Mouse (Mus musculus) liver, embryonic 16.5 days (tissue): ENCODE results near the gene Atf5. TPM values are rescaled to one million over a fixed set of nuclear protein-coding genes. Genes with fewer than 3 reads are reported as not detected.

Experiments
- ATAC-seq: fragments of 200-750 bp; cut with Nextera tagmentation; 2 replicates; pipeline ENCODE4 v1.8.0; 2017; ENCODE audit warnings: low read depth, mild to moderate bottlenecking, moderate number of reproducible peaks, moderate library complexity
- H3K27ac ChIP-seq: fragments of 300-500 bp; sonication (generic); 2 replicates; pipeline ENCODE4 v1.5.1; 2014; ENCODE audit warnings: mild to moderate bottlenecking, low read length
- H3K27me3 ChIP-seq: fragments of 300-500 bp; sonication (generic); 2 replicates; pipeline ENCODE4 v1.6.1; 2014; ENCODE audit warnings: low read depth, low read length, mixed read lengths; ENCODE audit not compliant: control insufficient read depth, insufficient read depth
- H3K36me3 ChIP-seq: fragments of 300-500 bp; sonication (generic); 2 replicates; pipeline ENCODE4 v1.6.1; 2014; ENCODE audit warnings: mild to moderate bottlenecking; ENCODE audit not compliant: control insufficient read depth, insufficient read depth
- H3K4me1 ChIP-seq: fragments of 300-500 bp; sonication (generic); 2 replicates; pipeline ENCODE4 v1.6.1; 2014; ENCODE audit warnings: low read depth, low read length, mixed read lengths; ENCODE audit not compliant: control insufficient read depth
- H3K4me2 ChIP-seq: fragments of 300-500 bp; sonication (generic); 2 replicates; pipeline ENCODE4 v1.6.1; 2014; ENCODE audit warnings: low read depth, low read length, mixed read lengths
- H3K4me3 ChIP-seq: fragments of 300-500 bp; sonication (generic); 2 replicates; pipeline ENCODE4 v1.5.1; 2014; ENCODE audit warnings: low read depth, mild to moderate bottlenecking, low read length
- H3K9ac ChIP-seq: fragments of 300-500 bp; sonication (generic); 2 replicates; pipeline ENCODE4 v1.6.1; 2014; ENCODE audit warnings: low read depth, low read length
- H3K9me3 ChIP-seq: fragments of 300-500 bp; sonication (generic); replicated peaks from 2 replicates; pipeline ENCODE4 v1.6.1; 2016; ENCODE audit warnings: low read length; ENCODE audit not compliant: control insufficient read depth
- WGBS: fragments of 180-500 bp; shearing (Covaris S2); extraction: QIAGEN DNeasy Blood & Tissue Kit; methylation state at CpG from one replicate; pipeline ENCODE4 v1.1.7; 2014; ENCODE audit not compliant: insufficient replicate concordance; 5-methylcytosine and 5-hydroxymethylcytosine counted together
- polyA plus RNA-seq: library from polyadenylated mRNA; unstranded; fragments of >200 nt; fragmentation: Nextera tagmentation; extraction: Ambion mirVana; gene quantifications from 2 replicates; pipeline ENCODE4 v1.2.1, GENCODE M21; 2015

Gene Atf5
- polyA plus RNA-seq, 1 experiment from 2014 or later = 9.7 TPM

DNA sequence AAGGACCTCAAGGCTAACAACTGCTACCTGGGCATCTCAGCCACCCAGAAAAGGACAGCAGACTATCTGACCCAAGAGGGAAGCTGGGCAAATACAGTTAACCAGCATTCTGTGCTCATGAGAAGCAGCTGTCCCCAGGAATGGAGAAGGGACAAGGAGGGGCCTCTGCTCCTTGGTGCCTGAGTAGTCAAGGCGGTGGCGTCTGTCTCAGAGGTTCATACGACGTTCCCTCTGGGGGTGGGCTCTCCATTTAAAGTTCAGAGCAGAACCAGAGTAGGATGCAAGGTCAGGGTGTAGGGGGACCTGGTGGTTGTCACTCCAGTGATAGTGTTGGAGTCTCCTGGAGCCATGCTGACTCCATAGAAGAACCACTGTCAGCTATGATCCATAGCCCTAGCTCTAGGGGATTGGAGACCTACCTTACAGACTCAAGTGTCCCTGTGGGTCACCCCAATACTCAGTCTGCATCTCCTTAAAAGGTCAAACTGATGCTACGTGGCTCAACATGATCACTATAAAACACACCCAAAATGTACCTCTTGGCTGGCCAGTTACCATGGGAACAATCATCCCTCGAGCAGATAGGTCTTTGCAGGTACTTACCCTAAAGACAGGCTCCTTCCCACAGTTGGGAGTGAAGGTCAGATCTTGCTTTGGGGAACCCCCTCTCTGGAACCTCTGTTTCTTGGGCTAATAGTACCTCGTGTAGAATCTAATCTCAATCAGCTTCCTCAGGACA is 5.5 kb downstream of the Atf5 start:
- peaks cover 10% of the 10 kb centered on the region for H3K4me1 ChIP-seq
- H3K27ac ChIP-seq = no peak overlapping the region
- no peak overlapping the region for H3K4me2 ChIP-seq
- H3K36me3 ChIP-seq = peaks cover 7% of the 10 kb centered on the region; the same call in 1 of the 2 replicates
- ATAC-seq = no peak
- no peak overlapping the region for H3K9ac ChIP-seq
- no peaks in the 10 kb centered on the region for H3K27me3 ChIP-seq
- 74% methylated on average over 7 of the region's 7 CpGs for WGBS
- H3K4me3 ChIP-seq = no peak overlapping the region
- no peaks in the 10 kb centered on the region for H3K9me3 ChIP-seq

GRCm38 (mm10) chr7:44810365-44810764 is 6.1 kb downstream of the Atf5 start:
- H3K9ac ChIP-seq = no peak overlapping the region
- H3K4me3 ChIP-seq = no peak overlapping the region
- 57% methylated on average over 4 of the region's 4 CpGs for WGBS
- H3K36me3 ChIP-seq = peaks cover 7% of the 10 kb centered on the region; the same call in 1 of the 2 replicates
- no peaks in the 10 kb centered on the region for H3K9me3 ChIP-seq
- H3K27ac ChIP-seq = no peak overlapping the region
- no peak overlapping the region for H3K4me2 ChIP-seq
- H3K4me1 ChIP-seq = peaks cover 10% of the 10 kb centered on the region
- no peaks in the 10 kb centered on the region for H3K27me3 ChIP-seq
- ATAC-seq = no peak

DNA sequence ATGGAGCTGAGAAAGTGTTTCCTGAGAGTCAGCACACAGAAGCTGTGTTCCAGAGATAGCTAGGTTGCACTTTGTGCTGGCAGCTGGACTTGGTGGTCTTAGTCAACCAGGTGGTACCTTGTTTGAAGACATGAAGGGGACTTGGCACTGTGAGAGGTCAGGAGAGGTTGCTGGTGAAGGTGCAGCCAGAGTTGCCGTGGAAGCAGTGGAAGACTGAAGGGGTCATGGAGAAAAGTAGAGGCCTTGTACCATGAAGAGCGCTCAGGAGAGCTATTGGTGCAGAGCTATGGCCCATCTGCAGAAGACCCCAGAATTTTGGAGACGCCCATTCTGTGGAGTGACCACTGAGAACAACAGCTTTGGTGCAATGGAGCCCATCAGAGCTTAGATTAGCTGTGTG is 7.0 kb downstream of the Atf5 start:
- no peaks in the 10 kb centered on the region for H3K9me3 ChIP-seq
- H3K27ac ChIP-seq = no peak overlapping the region
- peaks cover under 1% of the 10 kb centered on the region; the same call in 1 of the 2 replicates for H3K4me1 ChIP-seq
- H3K4me3 ChIP-seq = no peak overlapping the region
- H3K9ac ChIP-seq = no peak overlapping the region
- 59% methylated on average over 3 of the region's 3 CpGs for WGBS
- peaks cover 7% of the 10 kb centered on the region; the same call in 1 of the 2 replicates for H3K36me3 ChIP-seq
- H3K4me2 ChIP-seq = no peak overlapping the region
- no peak for ATAC-seq
- H3K27me3 ChIP-seq = no peaks in the 10 kb centered on the region

DNA sequence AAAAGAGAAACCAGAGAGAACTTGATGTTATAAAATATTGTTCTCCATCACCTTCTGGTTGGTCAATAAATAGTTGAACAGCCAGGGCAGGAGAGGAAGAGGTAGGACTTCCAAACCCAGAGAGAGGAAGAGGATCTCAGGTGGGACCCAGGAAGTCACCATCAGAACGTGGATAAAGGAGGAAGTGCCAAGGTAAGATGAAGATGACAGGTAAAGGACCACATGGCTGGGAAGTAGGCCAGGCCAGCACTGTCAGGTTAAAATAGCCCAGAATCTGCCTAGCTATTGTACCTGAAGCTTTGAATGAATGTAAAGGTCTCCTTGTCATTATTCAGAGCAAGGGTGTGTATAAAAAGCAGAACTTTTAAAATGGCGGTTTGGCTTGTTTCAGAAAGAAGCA is 7.5 kb downstream of the Atf5 start:
- no peaks in the 10 kb centered on the region for H3K27me3 ChIP-seq
- H3K4me2 ChIP-seq = no peak overlapping the region
- H3K4me1 ChIP-seq = no peaks in the 10 kb centered on the region; the same call in 1 of the 2 replicates
- no peak overlapping the region for H3K4me3 ChIP-seq
- H3K36me3 ChIP-seq = peaks cover 7% of the 10 kb centered on the region; the same call in 1 of the 2 replicates
- H3K27ac ChIP-seq = no peak overlapping the region
- 46% methylated on average over 2 of the region's 2 CpGs for WGBS
- no peak overlapping the region for H3K9ac ChIP-seq
- no peaks in the 10 kb centered on the region for H3K9me3 ChIP-seq
- ATAC-seq = no peak

DNA sequence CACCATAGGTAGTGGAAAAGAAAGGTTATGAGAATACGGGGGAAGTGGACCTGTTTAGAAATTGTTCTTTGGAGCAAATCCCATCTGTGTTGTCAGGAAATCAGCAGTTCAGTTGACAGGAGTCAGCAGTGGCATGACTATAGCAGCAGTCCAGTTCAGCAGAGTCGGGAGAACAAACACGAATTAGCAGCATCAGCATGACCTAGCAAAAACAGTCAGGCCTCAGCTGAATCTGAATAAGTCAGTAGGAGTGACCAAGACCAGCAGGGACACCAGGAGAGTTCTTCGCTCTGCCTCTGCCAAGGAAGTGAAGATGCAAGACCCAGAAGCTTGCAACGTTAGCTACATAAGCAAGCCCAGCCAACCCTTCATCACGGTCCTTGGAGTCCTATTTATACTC is 23.7 kb downstream of the Atf5 start:
- Histone ChIP-seq H3K9me3 (no peaks in the 10 kb centered on the region), H3K36me3 (no peaks in the 10 kb centered on the region), H3K4me2 (no peak overlapping the region), H3K4me1 (no peaks in the 10 kb centered on the region), H3K4me3 (no peak overlapping the region), H3K27ac (no peak overlapping the region), H3K27me3 (no peaks in the 10 kb centered on the region; the same call in 1 of the 2 replicates), H3K9ac (no peak overlapping the region)
- no peak for ATAC-seq
- 70% methylated on average over 6 of the region's 6 CpGs for WGBS

DNA sequence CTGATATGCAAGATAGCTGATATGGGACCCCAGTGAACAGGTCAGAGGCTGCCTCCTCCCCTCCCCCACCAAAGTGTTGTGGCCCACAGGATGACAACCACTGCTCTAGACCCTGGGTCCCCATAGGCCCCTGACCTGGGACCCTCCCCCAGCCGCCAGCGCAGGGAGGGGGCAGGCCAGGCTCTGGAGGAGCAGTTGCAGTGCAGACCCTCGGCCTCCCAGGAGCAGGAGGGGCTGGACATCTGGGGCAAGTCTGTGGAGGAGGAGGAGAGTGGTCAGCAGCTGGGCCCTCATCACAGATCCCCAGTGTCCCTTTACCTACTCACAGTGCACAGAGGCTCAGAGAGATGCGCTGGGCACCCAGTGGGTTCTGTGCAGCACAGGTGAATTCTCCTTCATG is 26.4 kb downstream of the Atf5 start:
- H3K27me3 ChIP-seq = no peaks in the 10 kb centered on the region; the same call in 1 of the 2 replicates
- no peak overlapping the region for H3K4me2 ChIP-seq
- H3K4me3 ChIP-seq = no peak overlapping the region
- no peak overlapping the region for H3K27ac ChIP-seq
- no peaks in the 10 kb centered on the region for H3K36me3 ChIP-seq
- no peaks in the 10 kb centered on the region for H3K9me3 ChIP-seq
- no peak for ATAC-seq
- no peaks in the 10 kb centered on the region for H3K4me1 ChIP-seq
- H3K9ac ChIP-seq = no peak overlapping the region
- 69% methylated on average over 4 of the region's 4 CpGs for WGBS

- Histone ChIP-seq H3K9ac (no peak overlapping the region), H3K4me1 (no peaks in the 10 kb centered on the region), H3K4me2 (no peak overlapping the region), H3K9me3 (no peaks in the 10 kb centered on the region), H3K36me3 (no peaks in the 10 kb centered on the region), H3K27ac (no peak overlapping the region), H3K4me3 (no peak overlapping the region), H3K27me3 (no peaks in the 10 kb centered on the region; the same call in 1 of the 2 replicates)
- whole genome bisulfite sequencing = 61% methylated on average over 3 of the region's 3 CpGs
- ATAC-seq = no peak
Observed at GRCm38 (mm10) chr7:44789531-44789930, 26.9 kb downstream of the Atf5 start.

GRCm38 (mm10) chr7:44780101-44780500 is 36.4 kb downstream of the Atf5 start:
- no peaks in the 10 kb centered on the region; the same call in 1 of the 2 replicates for H3K4me1 ChIP-seq
- no peak overlapping the region for H3K9ac ChIP-seq
- H3K27ac ChIP-seq = no peak overlapping the region
- H3K9me3 ChIP-seq = no peaks in the 10 kb centered on the region
- ATAC-seq = no peak
- no peak overlapping the region for H3K4me2 ChIP-seq
- peaks cover 2% of the 10 kb centered on the region; the same call in 1 of the 2 replicates for H3K36me3 ChIP-seq
- 68% methylated on average over 8 of the region's 8 CpGs for WGBS
- H3K4me3 ChIP-seq = no peak overlapping the region
- no peaks in the 10 kb centered on the region for H3K27me3 ChIP-seq

- ATAC-seq = peak; percentile 42
- peak overlapping the region; percentile 76 for H3K27ac ChIP-seq
- H3K9me3 ChIP-seq = no peaks in the 10 kb centered on the region
- H3K4me3 ChIP-seq = no peak overlapping the region
- H3K4me2 ChIP-seq = no peak overlapping the region
- peaks cover 16% of the 10 kb centered on the region for H3K4me1 ChIP-seq
- no peaks in the 10 kb centered on the region for H3K27me3 ChIP-seq
- H3K9ac ChIP-seq = no peak overlapping the region
- WGBS = 81% methylated on average over 9 of the region's 9 CpGs
- peaks cover 7% of the 10 kb centered on the region for H3K36me3 ChIP-seq
Observed at GRCm38 (mm10) chr7:44776849-44777498, 39.5 kb downstream of the Atf5 start.
